Mouse (Mus musculus): ENCODE data around the gene Mtif3. TPM values are rescaled to one million over a fixed set of nuclear protein-coding genes. Genes with fewer than 3 reads are reported as not detected.

Gene Mtif3
- total and polyA plus RNA-seq, 3 experiments, result 22.7 to 38.2 TPM; not detected in 1

DNA sequence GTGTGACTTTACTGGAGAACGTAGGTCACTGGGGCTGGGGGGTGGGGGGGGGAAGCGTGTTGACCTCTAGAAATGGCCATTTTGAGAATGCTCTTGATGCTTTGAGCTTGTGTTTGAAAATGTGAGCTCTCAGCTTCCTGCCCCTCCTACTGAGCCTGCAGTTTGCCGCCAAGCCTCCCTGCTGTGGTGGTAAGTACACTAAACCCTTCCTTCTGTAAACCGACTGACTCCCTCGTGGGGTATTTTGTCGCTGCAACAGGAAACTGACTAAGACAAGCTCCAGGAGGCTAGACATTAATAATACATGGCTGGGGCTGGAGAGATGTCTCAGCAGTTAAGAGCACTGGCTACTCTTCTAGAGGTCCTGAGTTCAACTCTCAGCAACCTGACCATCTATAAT is 46.8 kb downstream of the Mtif3 start:
- H3K4me1 ChIP-seq (ENCODE audit: control insufficient read depth in 1 of 2, insufficient read depth in 2 of 2, low read length in 2 of 2), result no peaks in the 10 kb centered on the region
- H3K27ac ChIP-seq (ENCODE audit: control insufficient read depth, low read depth, low read length), result no peak overlapping the region
- H3K27me3 ChIP-seq (ENCODE audit: control insufficient read depth in 1 of 2, insufficient read depth in 2 of 2, low read length in 2 of 2), result no peaks in the 10 kb centered on the region
- H3K9me3 ChIP-seq (replicated peaks; ENCODE audit: insufficient read depth, low read length), result no peaks in the 10 kb centered on the region
- H3K9ac ChIP-seq (ENCODE audit: control insufficient read depth, low read depth, low read length, poor library complexity, severe bottlenecking), result no peak overlapping the region
- H3K36me3 ChIP-seq (ENCODE audit: control insufficient read depth in 1 of 2, insufficient read depth in 2 of 2, low read length in 2 of 2), result no peaks in the 10 kb centered on the region
- no peak for DNase-seq (ENCODE audit: low read depth, low spot score)
- H3K4me3 ChIP-seq (ENCODE audit: control insufficient read depth in 1 of 2, insufficient read depth in 1 of 2, low read depth in 2 of 2, low read length in 2 of 2), result no peak overlapping the region
- H3K79me2 ChIP-seq (ENCODE audit: control insufficient read depth, insufficient read depth, low read length, poor library complexity), result no peaks in the 10 kb centered on the region
- TF ChIP-seq RAD21 (IDR thresholded peaks at IDR 0.05; ENCODE audit: low read depth, low read length) (no peak), E2F4 (IDR thresholded peaks at IDR 0.05; ENCODE audit: borderline replicate concordance, low read depth, low read length) (no peak), CHD2 (IDR thresholded peaks at IDR 0.05; ENCODE audit: low read length) (no peak), CTCF (IDR thresholded peaks at IDR 0.05 in 2 of 3, conservative IDR thresholded peaks at IDR 0.05 in 1 of 3; ENCODE audit: control insufficient read depth in 1 of 3, insufficient read depth in 1 of 3, low read depth in 2 of 3, low read length in 3 of 3, poor library complexity in 1 of 3, severe bottlenecking in 1 of 3) (no peak), MAZ (IDR thresholded peaks at IDR 0.05; ENCODE audit: low read depth, low read length) (no peak), GABPA (IDR thresholded peaks at IDR 0.05; ENCODE audit: low read depth, low read length) (no peak), UBTF (IDR thresholded peaks at IDR 0.05; ENCODE audit: borderline replicate concordance, insufficient read depth, low read depth, low read length) (no peak), MXI1 (IDR thresholded peaks at IDR 0.05; ENCODE audit: low read depth, low read length) (no peak), MEF2A (IDR thresholded peaks at IDR 0.05; ENCODE audit: extremely low read depth, insufficient replicate concordance, low read depth, low read length, poor library complexity, severe bottlenecking) (no peak), TBP (IDR thresholded peaks at IDR 0.05; ENCODE audit: low read depth, low read length) (no peak), HCFC1 (IDR thresholded peaks at IDR 0.05; ENCODE audit: low read depth, low read length) (no peak), SIN3A (IDR thresholded peaks at IDR 0.05; ENCODE audit: low read length) (no peak), KAT2A (conservative IDR thresholded peaks at IDR 0.05; ENCODE audit: low read depth, low read length) (no peak), BHLHE40 (IDR thresholded peaks at IDR 0.05; ENCODE audit: borderline replicate concordance, low read depth, low read length) (no peak), EP300 (IDR thresholded peaks at IDR 0.05; ENCODE audit: low read depth in 1 of 2, low read length in 2 of 2) (no peak), NELFE (IDR thresholded peaks at IDR 0.05; ENCODE audit: low read depth, low read length) (no peak), MYB (IDR thresholded peaks at IDR 0.05; ENCODE audit: low read depth, low read length) (no peak), ZKSCAN1 (IDR thresholded peaks at IDR 0.05; ENCODE audit: low read depth, low read length) (no peak), USF2 (IDR thresholded peaks at IDR 0.05; ENCODE audit: borderline replicate concordance in 1 of 2, insufficient read depth in 1 of 2, low read depth in 1 of 2, low read length in 2 of 2) (no peak)

DNA sequence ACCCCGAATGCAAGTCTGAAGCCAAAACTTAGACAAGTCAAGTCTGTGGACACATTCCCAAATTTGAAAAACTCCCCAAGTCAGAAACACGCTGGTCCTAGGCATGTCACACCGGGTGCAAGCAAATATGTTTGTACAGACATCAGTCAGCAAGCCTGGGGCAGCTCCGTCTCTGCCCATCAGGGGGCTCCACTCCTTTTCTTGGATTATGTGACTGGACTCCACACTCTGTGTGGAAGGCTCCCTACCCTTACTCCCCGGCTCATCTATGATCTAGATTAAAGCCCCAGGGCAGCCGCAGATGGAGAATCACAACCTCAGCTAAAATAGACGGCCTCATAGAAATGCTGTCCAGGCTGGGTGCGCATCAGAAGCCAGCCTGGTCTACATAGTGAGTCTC is 47.3 kb downstream of the Mtif3 start:
- no peaks in the 10 kb centered on the region for H3K36me3 ChIP-seq (ENCODE audit: control insufficient read depth in 1 of 2, insufficient read depth in 2 of 2, low read length in 2 of 2)
- no peak overlapping the region for H3K27ac ChIP-seq (ENCODE audit: control insufficient read depth, low read depth, low read length)
- H3K9ac ChIP-seq (ENCODE audit: control insufficient read depth, low read depth, low read length, poor library complexity, severe bottlenecking), result no peak overlapping the region
- TF ChIP-seq CTCF (IDR thresholded peaks at IDR 0.05 in 2 of 3, conservative IDR thresholded peaks at IDR 0.05 in 1 of 3; ENCODE audit: control insufficient read depth in 1 of 3, insufficient read depth in 1 of 3, low read depth in 2 of 3, low read length in 3 of 3, poor library complexity in 1 of 3, severe bottlenecking in 1 of 3) (peak; percentile 53 to 59 (median 55)), SMC3 (IDR thresholded peaks at IDR 0.05; ENCODE audit: low read depth, low read length) (peak; percentile 50), POLR2AphosphoS5 (IDR thresholded peaks at IDR 0.05; ENCODE audit: borderline replicate concordance, low read depth, low read length) (no peak), TCF12 (IDR thresholded peaks at IDR 0.05; ENCODE audit: low read depth, low read length) (no peak)
- peak; percentile 35 for DNase-seq (ENCODE audit: low read depth, low spot score)
- no peaks in the 10 kb centered on the region for H3K9me3 ChIP-seq (replicated peaks; ENCODE audit: insufficient read depth, low read length)
- H3K27me3 ChIP-seq (ENCODE audit: control insufficient read depth in 1 of 2, insufficient read depth in 2 of 2, low read length in 2 of 2), result no peaks in the 10 kb centered on the region
- H3K79me2 ChIP-seq (ENCODE audit: control insufficient read depth, insufficient read depth, low read length, poor library complexity), result no peaks in the 10 kb centered on the region
- H3K4me1 ChIP-seq (ENCODE audit: control insufficient read depth in 1 of 2, insufficient read depth in 2 of 2, low read length in 2 of 2), result no peaks in the 10 kb centered on the region
- H3K4me3 ChIP-seq (ENCODE audit: control insufficient read depth in 1 of 2, insufficient read depth in 1 of 2, low read depth in 2 of 2, low read length in 2 of 2), result no peak overlapping the region

All from MEL (cell line).